Mouse (Mus musculus) heart, postnatal 36 days (tissue): ENCODE results near the gene Lgals12. TPM values are rescaled to one million over a fixed set of nuclear protein-coding genes. Genes with fewer than 3 reads are reported as not detected.

Source experiments
- DNase-seq, 2 experiments: peaks; one replicate each; pipeline ENCODE4 v3.0.0; 2021 to 2022
- intact Hi-C: fragments of 180-260 bp; cut with DNase I; formaldehyde crosslinking; loops from one replicate; pipeline ENCODE4 v1.15.1; 2025
- total RNA-seq, 2 experiments: library from RNA; stranded (reverse); gene quantifications; 2 replicates each; pipeline ENCODE4 v1.2.3; 2021

The Lgals12 gene
- total RNA-seq, 2 experiments from 2014 or later, result 0.78 TPM; not detected in 1

- DNase-seq, result no peak
- intact Hi-C loops, result no loop called here
Observed at GRCm38 (mm10) chr19:7551550-7552300, 55.3 kb downstream of the Lgals12 start.

GRCm38 (mm10) chr19:7548924-7549323 is 58.1 kb downstream of the Lgals12 start:
- intact Hi-C loops, result no loop called here
- no peak for DNase-seq

Other genes starting within 250 kb of the Lgals12 start
- gene Spindoc, start 224.2 kb downstream of the Lgals12 start, total RNA-seq, result 10 to 100 TPM; 13.1 to 13.4 TPM
- 10 to 100 TPM; 15.3 to 17.7 TPM for gene 2700081O15Rik, start 189.6 kb downstream of the Lgals12 start, total RNA-seq
- 10 to 100 TPM; 75.7 to 76.9 TPM for gene Rtn3, start 123.9 kb downstream of the Lgals12 start, total RNA-seq
- 10 to 100 TPM; 17.2 to 20.1 TPM for gene Atl3, start 113.2 kb downstream of the Lgals12 start, total RNA-seq
- 100 to 1,000 TPM; 118 to 137 TPM for gene Pla2g16, start 49.7 kb downstream of the Lgals12 start, total RNA-seq
- gene Hrasls5, start 5.3 kb upstream of the Lgals12 start, total RNA-seq, result not detected
- not detected for gene Slc22a19, start 104.1 kb upstream of the Lgals12 start, total RNA-seq
- not detected for gene Slc22a26, start 195.5 kb upstream of the Lgals12 start, total RNA-seq